Mouse (Mus musculus) testis, adult 2 months (tissue): Measurements from ENCODE around the gene 4931409K22Rik.

Experiments
- CTCF ChIP-seq: fragments of 200-500 bp; IDR thresholded peaks from 2 replicates; pipeline ENCODE4 v1.5.1; 2012; ENCODE audit warnings: low read depth, mild to moderate bottlenecking, inconsistent platforms, low read length, moderate library complexity; ENCODE audit not compliant: control insufficient read depth, insufficient read depth, insufficient replicate concordance
- POLR2A ChIP-seq: fragments of 200-500 bp; IDR thresholded peaks from 2 replicates; pipeline ENCODE4 v1.6.1; 2012; ENCODE audit warnings: low read depth, mild to moderate bottlenecking, inconsistent platforms, low read length, moderate library complexity; ENCODE audit not compliant: control insufficient read depth

DNA sequence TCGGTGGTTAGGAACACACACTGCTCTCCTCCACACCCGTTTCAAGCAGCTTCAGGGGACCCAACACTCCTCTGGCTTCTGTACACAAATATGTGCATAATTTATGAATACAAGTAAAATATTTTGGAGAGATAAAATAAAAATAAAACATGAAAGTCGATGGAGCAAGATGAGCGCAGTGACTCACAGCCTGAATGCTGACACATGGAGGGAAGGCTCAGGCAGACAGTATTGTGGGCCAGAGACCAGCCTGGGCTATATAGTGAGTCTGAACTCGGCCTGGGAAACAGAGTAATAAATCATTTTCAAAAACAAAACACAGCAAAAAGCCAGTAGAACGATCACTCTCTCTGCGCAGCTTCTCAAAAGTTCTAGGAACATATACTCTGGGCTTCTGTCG is 35.2 kb downstream of the 4931409K22Rik start:
- TF ChIP-seq CTCF (no peak), POLR2A (no peak)
